Mouse (Mus musculus) ES-E14 (cell line): ENCODE measurements at regions not wholly inside any gene's neighbourhood (a gene's known extent, or its start where the extent isn't known, plus 50 kb on each side); places are given as distances from the start of the nearest gene placed in this dataset.
"Not testable (repeated sequence)": the region's sequence is repeated elsewhere in the genome, so short reads cannot be mapped to it uniquely, and the experiment has no call there.

ENCODE experiments used
- DNase-seq: peaks from one replicate; pipeline ENCODE4 v3.0.0-alpha.2; 2013; ENCODE audit warnings: low read depth, low spot score
- H3K27ac ChIP-seq: 2 replicates; pipeline ENCODE4 v1.5.1; 2012; ENCODE audit warnings: low read depth, mild to moderate bottlenecking, low read length, moderate library complexity, mixed read lengths; ENCODE audit not compliant: poor library complexity, insufficient read depth, severe bottlenecking
- H3K36me3 ChIP-seq: 2 replicates; pipeline ENCODE4 v1.6.1; 2012; ENCODE audit warnings: mild to moderate bottlenecking, low read length, moderate library complexity, mixed read lengths; ENCODE audit not compliant: control insufficient read depth, poor library complexity, insufficient read depth, severe bottlenecking
- H3K4me1 ChIP-seq, 2 experiments: fragments of 150-350 bp in 1 of 2; sonication (generic) in 1 of 2; 2 replicates each; pipeline ENCODE4 v1.6.1; 2012; ENCODE audit warnings: low read length in 2 of 2, mild to moderate bottlenecking in 1 of 2, mixed read lengths in 1 of 2; ENCODE audit not compliant: control insufficient read depth in 2 of 2, insufficient read depth in 2 of 2, poor library complexity in 1 of 2
- H3K4me3 ChIP-seq, 2 experiments: fragments of 150-350 bp in 1 of 2; sonication (generic) in 1 of 2; 2 replicates each; pipeline ENCODE4 v1.5.1; 2012; ENCODE audit warnings: low read length in 2 of 2, low read depth in 1 of 2, mild to moderate bottlenecking in 1 of 2, mixed read lengths in 1 of 2; ENCODE audit not compliant: insufficient read depth in 1 of 2, poor library complexity in 1 of 2, severe bottlenecking in 1 of 2
- H3K9ac ChIP-seq: 2 replicates; pipeline ENCODE4 v1.6.1; 2012; ENCODE audit warnings: low read depth, mild to moderate bottlenecking, low read length, mixed read lengths; ENCODE audit not compliant: poor library complexity, insufficient read depth, severe bottlenecking
- H3K9me3 ChIP-seq: fragments of 150-350 bp; sonication (generic); 2 replicates; pipeline ENCODE4 v1.6.1; 2012; ENCODE audit warnings: low read depth, mild to moderate bottlenecking, low read length; ENCODE audit not compliant: control insufficient read depth, insufficient read depth
- CHD2 ChIP-seq: IDR thresholded peaks from 2 replicates; pipeline ENCODE4 v1.6.1; 2014; ENCODE audit warnings: mild to moderate bottlenecking, low read depth, low read length, inconsistent platforms
- HCFC1 ChIP-seq: IDR thresholded peaks from 2 replicates; pipeline ENCODE4 v1.6.1; 2012; ENCODE audit warnings: low read length, inconsistent platforms, borderline replicate concordance; ENCODE audit not compliant: insufficient read depth
- MAFK ChIP-seq: IDR thresholded peaks from 2 replicates; pipeline ENCODE4 v1.6.1; 2014; ENCODE audit warnings: mild to moderate bottlenecking, low read depth, low read length, inconsistent platforms; ENCODE audit not compliant: insufficient read depth
- ZC3H11A ChIP-seq: IDR thresholded peaks from 2 replicates; pipeline ENCODE4 v1.6.1; 2012; ENCODE audit warnings: low read depth, mild to moderate bottlenecking, inconsistent platforms, low read length, borderline replicate concordance
- ZNF384 ChIP-seq: IDR thresholded peaks from 2 replicates; pipeline ENCODE4 v1.6.1; 2012; ENCODE audit warnings: low read depth, low read length, inconsistent platforms
- in situ Hi-C, 2 experiments: fragments of 600-800 bp; cut with MboI; formaldehyde crosslinking; loops; one replicate each; pipeline ENCODE4 v1.15.1; 2025; ENCODE audit warnings: low sequenced_read_pairs in 2 of 2, inconsistent platforms in 1 of 2; ENCODE audit not compliant: unreplicated experiment in 2 of 2

- H3K9me3 ChIP-seq: no peaks in the 10 kb centered on the region
- H3K36me3 ChIP-seq: no peaks in the 10 kb centered on the region
- TF ChIP-seq ZC3H11A: no peak
- TF ChIP-seq MAFK: no peak
- no peak for TF ChIP-seq ZNF384
- no peak for TF ChIP-seq CHD2
- no peak for TF ChIP-seq HCFC1
- H3K4me3 ChIP-seq: no peak overlapping the region
- in situ Hi-C loops: no loop called here
- no peak overlapping the region for H3K27ac ChIP-seq
- H3K4me1 ChIP-seq: no peaks in the 10 kb centered on the region
- H3K9ac ChIP-seq: no peak overlapping the region
- DNase-seq: no peak
Measured at GRCm38 (mm10) chr12:32122915-32123314, 61.8 kb upstream of the Prkar2b start.

- H3K9ac ChIP-seq, H3K4me1 ChIP-seq, H3K36me3 ChIP-seq, H3K4me3 ChIP-seq, DNase-seq, H3K9me3 ChIP-seq, in situ Hi-C loops, H3K27ac ChIP-seq: not testable (repeated sequence)
Measured at GRCm38 (mm10) chr12:32122007-32122406, 60.9 kb upstream of the Prkar2b start.

GRCm38 (mm10) chr12:32112691-32113090 lies 51.6 kb upstream of the Prkar2b start:
- TF ChIP-seq ZNF384: no peak
- TF ChIP-seq MAFK: no peak
- no peak for TF ChIP-seq CHD2
- TF ChIP-seq ZC3H11A: no peak
- TF ChIP-seq HCFC1: no peak
- H3K4me3 ChIP-seq: no peak overlapping the region
- no peak overlapping the region for H3K9ac ChIP-seq
- in situ Hi-C loops: no loop called here
- H3K4me1 ChIP-seq: no peaks in the 10 kb centered on the region
- H3K9me3 ChIP-seq: no peaks in the 10 kb centered on the region
- H3K36me3 ChIP-seq: no peaks in the 10 kb centered on the region
- H3K27ac ChIP-seq: no peak overlapping the region
- no peak for DNase-seq

- peak; percentile 17 for DNase-seq
- Histone ChIP-seq H3K36me3 (no peaks in the 10 kb centered on the region), H3K4me3 (no peak overlapping the region)
Measured at GRCm38 (mm10) chr12:32111508-32112119, 50.5 kb upstream of the Prkar2b start.

GRCm38 (mm10) chr12:32110903-32111302 lies 49.8 kb upstream of the Prkar2b start:
- H3K4me1 ChIP-seq: no peaks in the 10 kb centered on the region
- H3K9me3 ChIP-seq: no peaks in the 10 kb centered on the region
- TF ChIP-seq ZC3H11A (no peak), ZNF384 (no peak), MAFK (no peak), CHD2 (no peak), HCFC1 (no peak)
- H3K4me3 ChIP-seq: no peak overlapping the region
- H3K27ac ChIP-seq: no peak overlapping the region
- in situ Hi-C loops: no loop called here
- H3K36me3 ChIP-seq: no peaks in the 10 kb centered on the region
- DNase-seq: no peak
- H3K9ac ChIP-seq: no peak overlapping the region

More at GRCm38 (mm10) chr12:32111508-32112119, 50.5 kb upstream of the Prkar2b start:
- Histone ChIP-seq H3K27ac (no peak overlapping the region), H3K4me1 (no peaks in the 10 kb centered on the region), H3K9me3 (no peaks in the 10 kb centered on the region), H3K9ac (no peak overlapping the region)
- in situ Hi-C loops: no loop called here
- TF ChIP-seq ZC3H11A (no peak), CHD2 (no peak), MAFK (no peak), HCFC1 (no peak), ZNF384 (no peak)
